Mouse (Mus musculus) cerebellum, adult 11 months (tissue): Measurements from ENCODE around the gene Tchh.
"Not testable (repeated sequence)": the region's sequence is repeated elsewhere in the genome, so short reads cannot be mapped to it uniquely, and the experiment has no call there.

Experiments
- DNase-seq: peaks from one replicate; pipeline ENCODE4 v3.0.0; 2022

Gene Tchh

DNA sequence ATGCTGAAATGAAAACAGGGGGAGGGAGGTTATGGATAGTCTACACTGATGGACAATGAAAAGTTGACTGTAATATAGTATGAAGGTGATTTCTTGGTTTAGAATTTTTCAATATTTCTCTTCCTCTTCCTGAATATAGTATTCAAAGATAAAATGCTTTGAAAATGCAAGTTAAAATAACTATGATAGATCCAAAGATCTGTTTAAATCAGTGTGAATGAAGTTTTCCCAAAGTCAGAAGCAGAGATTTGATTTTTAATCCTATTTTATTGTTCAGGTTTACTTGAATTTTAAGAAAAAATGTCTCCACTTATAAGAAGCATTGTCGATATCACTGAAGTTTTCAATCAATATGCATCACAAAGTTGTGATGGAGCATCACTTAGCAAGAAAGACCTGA, at the start of gene Tchh:
TSS of gene Tchh (plus strand) at position 301 of the 400 bp plus-strand sequence.
- no peak for DNase-seq

DNA sequence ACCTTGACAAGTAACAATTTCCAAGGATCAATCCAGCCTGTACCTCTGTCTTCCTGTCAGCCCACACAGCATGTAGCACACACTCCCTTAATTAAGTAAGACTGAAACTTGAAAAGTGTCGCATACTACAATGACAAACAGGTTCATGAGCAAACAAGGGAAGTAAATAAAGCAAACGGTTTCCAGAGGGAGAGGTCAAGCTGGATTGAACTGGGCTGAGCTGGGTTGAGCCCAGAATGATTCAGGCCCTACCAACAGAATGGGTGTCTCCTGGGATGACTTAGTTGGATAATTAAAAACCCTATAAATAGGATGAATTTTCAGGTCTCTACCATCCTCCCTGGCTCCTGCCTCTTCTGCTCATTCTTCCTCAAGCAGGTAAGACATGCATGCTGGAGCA, 48.8 kb upstream of the Tchh start, which contains the start of gene Rptn:
TSS of gene Rptn (plus strand) at position 334 of the 400 bp plus-strand sequence.
- no peak for DNase-seq

DNA sequence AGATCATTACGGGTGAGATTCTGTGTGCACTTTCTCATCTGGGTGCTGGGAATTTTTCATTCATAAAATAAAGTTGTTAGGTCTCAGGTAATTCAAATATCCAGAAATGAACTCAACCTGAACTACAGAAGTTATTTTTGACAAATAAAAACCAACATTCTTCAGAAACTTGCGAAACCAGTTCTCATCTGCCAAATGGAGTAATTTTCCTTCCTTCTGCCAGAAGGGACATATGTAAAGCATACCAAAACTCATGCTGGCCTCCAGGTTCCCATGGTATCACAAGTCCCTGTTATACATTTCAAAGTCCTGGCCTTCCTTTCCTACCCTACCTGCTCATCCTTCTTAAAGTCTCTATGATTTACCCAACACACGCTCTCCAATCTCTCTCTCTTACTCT, 38.2 kb upstream of the Tchh start:
- no peak for DNase-seq

DNA sequence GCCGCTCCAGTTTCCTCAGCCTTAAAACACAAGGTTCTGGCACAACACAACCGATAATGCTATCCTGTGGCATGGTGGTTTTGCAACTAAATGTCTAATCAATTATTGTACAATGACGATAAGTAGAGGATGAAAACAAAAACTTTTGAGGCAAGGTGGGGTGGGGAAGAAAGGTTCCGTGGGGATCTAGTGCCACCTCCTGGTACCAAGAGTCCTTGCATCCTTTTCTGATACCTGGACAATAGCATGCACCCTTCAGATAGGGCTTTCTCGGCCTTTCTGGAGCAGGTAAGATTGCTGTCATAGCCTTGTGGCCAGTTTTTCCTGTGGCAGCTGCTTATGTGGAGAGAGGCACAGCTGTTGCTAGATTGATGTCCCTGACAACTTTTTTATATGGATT, 35.1 kb upstream of the Tchh start:
- DNase-seq, result no peak

DNA sequence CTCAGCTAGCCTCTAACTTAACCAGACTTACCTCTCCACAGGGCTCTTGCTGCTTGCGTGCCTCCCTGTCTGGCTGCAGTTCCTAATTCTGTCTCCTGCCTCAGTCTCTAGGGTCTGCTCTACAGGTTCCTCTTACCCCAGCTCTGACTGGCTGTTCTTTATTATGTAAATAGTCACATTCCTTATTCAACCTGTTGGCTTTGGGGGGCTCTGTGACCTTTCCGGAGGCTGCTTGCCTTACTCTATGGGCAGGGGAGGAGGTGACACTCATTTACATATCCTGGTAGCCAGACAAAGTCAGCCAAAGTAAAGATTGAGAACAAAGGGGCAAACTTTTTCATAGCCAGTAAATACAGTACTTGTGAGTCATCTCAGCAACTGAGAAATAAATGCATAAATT, 30.2 kb upstream of the Tchh start:
- DNase-seq, result no peak

DNA sequence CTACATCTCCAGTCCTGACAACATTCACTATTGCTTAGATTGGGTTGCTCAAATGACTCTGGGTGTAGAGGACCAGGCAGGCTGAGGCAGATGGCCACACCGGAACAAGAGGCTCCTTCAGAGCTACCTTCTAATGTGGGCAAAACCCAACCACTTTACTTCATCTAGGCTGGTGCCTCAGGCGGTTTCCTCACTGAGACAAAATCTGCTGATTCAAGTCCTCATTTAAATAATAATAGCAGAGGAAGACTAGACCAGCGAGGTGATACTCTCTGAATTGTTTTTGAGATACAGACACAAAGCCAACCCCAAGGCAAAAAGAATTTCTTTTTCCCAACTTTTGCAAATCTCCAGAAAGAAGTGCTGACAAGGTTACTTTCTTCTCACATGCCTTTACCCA, 10.5 kb upstream of the Tchh start:
- DNase-seq, result no peak

DNA sequence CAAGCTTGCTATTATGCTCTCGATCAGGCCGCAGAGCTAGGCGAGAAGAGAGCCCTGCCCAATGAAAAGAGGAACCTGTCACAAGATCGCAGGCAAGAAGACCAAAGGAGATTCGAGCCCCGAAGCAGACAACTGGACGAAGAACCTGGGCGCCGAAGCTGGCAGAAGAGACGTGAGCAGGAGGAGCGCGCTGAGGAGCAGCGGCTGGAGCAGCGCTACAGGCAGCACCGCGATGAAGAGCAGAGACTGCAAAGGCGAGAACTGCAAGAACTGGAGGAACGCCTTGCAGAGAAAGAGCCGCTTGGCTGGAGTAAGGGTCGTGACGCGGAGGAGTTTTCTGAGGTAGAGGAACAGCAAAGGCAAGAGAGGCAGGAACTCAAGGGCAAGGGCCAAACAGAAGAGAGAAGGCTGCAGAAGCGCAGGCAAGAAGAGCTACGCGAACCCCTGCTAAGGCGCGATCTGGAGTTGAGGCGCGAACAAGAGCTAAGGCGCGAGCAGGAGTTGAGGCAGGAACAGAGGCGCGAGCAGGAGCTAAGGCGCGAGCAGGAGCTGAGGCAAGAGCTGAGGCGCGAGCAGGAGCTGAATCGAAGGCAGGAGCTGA, 1.5 kb downstream of the Tchh start:
- no peak for DNase-seq

DNA sequence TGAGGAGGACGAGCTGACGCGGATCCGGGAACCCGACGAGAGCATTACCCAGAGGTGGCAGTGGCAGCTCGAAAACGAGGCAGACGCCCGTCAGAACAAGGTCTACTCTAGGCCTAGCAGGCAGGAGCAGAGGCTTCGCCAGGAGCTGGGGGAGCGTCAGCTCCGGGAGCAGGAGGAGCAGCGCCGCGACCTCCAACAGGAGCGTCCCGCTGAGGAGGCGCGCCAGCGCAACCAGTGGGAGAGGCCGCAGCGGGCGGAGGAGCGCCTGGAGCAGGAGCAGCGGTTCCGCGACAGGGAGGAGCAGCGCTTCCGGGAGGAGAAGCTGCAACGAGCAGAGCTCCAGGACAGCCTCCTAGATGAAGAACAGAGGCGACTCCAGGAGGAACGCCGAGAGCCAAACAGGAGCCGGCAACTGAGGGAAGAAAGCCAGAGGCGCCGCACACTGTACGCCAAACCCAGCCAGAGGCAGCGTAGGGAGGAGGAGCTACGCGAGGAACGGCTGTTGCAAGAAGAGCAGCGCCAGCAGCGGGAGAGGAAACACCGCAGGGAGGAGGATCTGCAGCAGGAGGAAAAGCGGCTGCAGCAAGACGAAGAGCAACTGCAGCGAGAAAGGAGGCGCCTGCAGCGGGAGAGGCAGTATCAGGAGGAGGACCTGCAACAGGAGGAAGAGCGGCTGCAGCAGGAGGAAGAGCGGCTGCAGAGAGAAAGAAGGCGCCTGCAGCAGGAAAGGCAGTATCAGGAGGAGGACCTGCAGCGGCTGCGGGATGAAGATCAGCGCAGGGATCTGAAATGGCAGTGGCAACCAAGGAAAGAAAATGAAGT, 2.4 kb downstream of the Tchh start:
- DNase-seq, result peak; percentile 4

DNA sequence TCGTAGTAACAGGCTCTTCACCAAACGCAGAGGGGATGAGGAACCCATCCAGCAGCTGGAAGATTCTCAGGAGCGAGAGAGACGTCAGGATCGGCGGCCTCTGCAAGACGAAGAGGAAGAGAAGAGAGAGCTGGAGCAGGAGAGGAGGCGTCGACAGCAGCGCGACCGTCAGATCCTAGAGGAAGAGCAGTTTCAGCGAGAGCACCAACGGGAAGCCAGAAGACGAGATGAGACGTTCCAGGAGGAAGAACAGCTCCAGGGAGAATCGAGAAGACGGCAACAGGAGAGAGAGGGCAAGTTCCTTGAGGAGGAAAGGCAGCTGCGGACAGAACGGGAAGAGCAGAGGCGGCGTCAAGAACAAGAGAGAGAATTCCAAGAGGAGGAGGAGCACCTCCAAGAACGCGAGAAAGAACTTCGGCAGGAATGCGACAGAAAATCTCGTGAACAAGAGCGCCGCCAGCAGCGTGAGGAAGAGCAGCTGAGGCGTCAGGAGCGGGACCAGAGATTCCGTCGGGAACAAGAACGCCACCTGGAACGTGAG, 3.1 kb downstream of the Tchh start:
- no peak for DNase-seq

DNA sequence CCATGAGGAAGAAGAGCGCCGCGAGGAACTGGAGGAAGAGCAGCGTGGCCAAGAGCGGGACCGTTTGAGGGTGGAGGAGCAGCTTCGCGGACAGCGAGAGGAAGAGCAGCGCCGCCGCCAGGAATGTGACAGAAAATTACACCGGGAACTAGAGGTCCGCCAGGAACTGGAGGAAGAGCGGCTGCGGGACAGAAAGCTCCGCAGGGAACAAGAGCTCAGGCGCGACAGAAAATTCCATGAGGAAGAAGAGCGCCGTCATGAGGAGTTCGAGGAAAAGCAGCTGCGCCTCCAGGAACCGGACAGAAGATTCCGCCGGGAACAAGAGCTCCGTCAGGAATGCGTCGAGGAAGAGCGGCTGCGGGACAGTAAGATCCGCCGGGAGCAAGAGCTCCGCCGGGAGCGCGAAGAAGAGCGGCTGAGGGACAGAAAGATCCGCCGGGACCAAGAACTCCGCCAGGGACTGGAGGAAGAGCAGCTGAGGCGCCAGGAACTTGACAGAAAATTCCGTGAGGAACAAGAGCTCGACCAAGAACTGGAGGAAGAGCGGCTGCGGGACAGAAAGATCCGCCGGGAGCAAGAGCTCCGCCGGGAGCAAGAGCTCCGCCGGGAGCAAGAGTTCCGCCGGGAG, 4.1 kb downstream of the Tchh start:
- DNase-seq, result peak; percentile 1

DNA sequence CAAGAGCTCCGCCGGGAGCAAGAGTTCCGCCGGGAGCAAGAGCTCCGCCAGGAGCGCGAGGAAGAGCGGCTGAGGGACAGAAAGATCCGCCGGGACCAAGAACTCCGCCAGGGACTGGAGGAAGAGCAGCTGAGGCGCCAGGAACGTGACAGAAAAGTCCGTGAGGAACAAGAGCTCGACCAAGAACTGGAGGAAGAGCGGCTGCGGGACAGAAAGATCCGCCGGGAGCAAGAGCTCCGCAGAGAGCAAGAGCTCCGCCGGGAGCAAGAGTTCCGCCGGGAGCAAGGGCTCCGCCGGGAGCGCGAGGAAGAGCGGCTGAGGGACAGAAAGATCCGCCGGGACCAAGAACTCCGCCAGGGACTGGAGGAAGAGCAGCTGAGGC, 4.6 kb downstream of the Tchh start:
- DNase-seq, result not testable (repeated sequence)

DNA sequence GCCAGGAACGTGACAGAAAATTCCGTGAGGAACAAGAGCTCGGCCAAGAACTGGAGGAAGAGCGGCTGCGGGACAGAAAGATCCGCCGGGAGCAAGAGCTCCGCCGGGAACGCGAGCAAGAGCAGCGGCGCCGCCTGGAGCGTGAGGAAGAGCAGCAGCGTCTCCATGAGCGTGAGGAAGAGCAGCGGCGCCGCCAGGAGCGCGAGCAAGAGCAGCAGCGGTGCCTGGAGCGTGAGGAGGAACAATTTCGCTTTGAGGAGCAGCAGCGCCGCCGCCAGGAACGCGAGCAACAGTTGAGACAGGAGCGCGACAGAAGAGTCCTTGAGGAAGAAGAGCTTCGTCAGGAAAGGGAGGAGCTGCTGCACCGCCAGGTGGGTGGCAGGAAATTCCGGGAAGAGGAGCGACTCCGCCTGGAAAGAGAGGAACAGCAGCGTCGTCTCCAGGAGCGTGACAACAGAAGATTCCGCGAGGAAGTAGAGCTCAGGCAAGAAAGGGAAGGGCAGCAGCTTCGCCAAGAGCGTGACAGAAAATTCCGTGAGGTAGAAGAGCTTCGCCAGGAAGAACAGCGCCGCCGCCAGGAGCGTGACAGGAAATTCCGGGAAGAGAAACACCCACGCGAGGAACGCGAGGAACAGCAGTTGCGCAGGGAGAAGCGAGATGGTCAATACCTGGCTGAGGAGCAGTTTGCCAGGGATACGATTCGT, 5.2 kb downstream of the Tchh start:
- DNase-seq, result peak; percentile 12

DNA sequence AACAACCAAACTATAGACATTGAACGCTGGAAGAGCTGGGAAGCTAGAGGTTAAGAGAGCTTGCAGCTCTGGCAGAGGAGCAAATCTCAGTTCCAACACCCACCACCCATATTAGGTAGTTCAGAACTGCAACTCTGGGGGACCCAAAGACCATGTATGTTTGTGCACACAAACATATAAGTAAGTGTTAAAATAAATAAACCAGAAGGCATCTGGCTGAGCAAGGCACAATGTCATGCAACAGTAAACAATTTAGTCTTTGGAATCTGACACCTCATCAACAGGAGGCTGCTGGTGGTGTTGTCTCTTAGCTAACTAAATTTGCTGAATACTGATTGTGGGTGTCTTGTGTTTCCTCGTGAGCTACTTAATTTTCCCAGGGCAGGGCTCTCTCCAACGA, 24.4 kb downstream of the Tchh start:
- DNase-seq, result no peak

DNA sequence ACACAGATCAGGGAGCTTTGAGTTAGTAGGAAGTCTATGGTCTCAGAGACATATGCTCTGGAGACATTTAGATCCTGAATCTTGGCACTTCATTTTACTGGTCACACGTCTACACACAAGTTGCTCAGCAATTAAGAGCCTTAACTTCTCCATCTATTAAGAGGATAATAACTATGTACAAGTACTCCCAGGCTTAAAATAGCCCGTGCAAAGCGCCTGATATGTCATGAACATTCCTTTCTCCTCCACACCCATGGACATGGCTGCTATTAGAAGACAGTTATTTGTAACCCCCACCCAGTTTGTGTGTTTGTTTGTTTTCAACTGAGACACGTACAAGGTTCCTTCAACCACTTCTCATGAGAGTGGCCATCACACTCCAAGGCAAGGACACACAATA, 25.0 kb downstream of the Tchh start:
- no peak for DNase-seq

DNA sequence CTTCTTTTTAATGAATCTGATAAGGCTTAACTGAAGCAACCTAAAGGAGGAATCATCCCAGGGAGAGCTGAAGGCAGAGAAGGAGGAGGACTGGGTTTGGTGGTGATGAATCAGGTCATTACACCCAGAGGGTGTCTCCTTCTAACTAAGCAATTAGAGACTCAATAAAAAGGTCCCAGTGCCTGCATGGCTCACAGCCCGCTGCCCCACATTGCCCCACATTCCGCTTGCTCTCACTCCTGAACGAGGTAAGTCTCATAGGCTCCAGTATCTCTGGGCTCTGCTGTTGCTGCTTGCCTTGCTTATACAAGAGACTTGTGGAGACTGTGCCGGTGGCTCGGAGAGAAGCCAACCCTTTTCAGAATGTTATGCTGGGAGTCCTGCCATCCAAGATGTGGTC, 26.4 kb downstream of the Tchh start, which contains the start of gene Tchhl1:
TSS of gene Tchhl1 (plus strand) at position 194 of the 400 bp plus-strand sequence.
- DNase-seq, result no peak

DNA sequence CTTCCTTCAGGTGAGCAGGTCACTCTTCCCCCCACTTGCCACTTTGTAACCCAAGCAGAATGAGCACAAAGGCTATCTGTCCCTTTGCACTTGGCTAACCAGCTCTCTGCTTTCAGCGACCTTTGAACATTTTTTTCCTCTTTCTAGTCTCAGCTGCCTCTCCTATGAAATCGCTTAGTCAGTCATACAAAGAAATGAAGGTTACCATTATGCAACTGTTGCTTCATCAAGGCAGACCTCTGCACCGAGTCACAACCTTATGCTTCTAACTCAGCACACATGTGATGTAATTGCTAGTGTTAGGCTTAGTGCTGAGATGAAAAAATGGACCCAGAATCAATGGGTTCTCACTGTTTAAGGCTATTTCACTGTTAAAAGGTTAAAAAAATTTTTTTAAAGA, 27.5 kb downstream of the Tchh start:
- no peak for DNase-seq

DNA sequence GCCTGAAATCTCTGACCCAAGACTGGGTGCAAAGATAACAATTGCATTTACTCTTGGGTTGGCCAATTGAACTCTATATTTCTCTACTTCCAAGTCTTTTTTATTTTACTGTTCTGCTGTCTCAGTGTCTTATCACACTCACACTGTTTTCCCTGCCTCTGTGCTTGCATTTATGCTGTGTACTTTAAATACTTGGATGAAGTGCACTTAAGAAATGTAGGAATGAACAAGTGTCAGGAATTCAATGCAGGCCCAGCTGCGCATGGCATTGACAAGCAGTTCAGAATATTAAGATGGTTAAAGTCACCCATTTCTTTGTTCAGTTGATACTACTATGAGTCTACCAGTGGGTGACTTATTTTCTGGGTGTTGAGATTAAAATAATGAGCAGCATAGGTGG, 37.9 kb downstream of the Tchh start:
- DNase-seq, result no peak

DNA sequence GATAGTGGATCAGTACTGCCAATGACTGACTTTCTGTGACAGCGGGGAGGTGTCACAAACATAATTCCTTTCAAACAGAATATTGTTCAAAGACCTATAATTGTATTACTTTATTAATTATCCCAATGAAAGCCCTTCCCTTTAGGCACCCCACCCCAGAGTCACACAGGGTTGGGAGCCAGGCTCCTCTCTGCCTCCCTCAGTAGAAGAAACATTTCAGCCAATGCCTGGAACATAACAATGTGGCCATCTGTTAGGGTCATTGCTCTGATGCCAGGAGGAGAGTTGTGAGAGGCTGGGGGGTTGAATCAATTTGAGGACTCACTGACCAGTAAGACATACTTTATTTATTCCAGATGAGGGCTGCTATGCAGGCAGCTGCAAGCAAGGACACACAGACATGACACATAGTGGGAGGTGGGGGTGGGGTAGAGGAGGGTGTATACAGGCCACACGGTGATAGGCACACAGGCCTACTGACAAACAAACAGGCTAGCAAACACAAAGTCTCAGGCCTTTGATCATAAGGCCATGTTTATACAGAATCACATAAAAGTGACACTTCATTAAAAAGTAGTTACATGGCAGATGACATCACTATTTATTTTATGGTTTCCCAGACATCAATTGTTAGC, 40.0 kb downstream of the Tchh start:
- no peak for DNase-seq

DNA sequence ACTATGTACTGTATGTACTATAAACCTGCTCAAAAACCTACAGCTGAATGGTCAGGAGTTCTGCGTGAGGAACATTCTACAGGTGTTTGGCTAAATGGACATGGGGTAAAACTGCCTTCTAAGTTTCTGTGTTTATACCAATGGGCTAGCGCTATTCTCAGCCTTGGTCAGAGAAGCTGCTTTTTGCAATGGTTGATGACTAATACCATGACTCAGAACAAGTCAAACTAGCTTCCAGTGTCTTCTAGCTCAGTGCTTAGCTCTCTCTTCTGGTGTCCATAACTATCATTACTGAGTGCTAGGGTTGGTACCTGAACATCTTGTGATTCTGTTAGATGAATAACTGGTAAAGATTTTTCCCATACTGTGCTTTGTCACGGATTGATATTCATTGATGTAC, 43.5 kb downstream of the Tchh start:
- DNase-seq, result no peak

DNA sequence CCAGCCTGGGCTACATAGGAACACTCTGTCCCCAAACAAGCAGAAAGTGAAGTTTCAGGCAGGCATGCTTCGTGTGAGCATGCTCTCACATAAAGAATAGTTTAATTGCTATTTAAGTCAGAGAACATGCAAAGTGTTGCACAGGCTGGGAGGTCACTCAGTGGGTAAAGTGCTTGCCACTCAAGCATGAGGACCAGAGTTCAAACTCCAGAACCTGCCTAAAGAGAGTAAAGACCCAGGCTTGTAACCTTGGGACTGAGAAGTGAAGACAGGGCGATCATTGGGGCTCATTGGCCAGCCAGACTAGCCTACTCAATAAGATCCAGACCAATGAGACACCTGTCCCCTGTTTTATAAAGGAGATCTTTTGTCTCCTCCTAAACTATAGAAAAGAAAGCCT, 46.4 kb downstream of the Tchh start:
- no peak for DNase-seq

DNA sequence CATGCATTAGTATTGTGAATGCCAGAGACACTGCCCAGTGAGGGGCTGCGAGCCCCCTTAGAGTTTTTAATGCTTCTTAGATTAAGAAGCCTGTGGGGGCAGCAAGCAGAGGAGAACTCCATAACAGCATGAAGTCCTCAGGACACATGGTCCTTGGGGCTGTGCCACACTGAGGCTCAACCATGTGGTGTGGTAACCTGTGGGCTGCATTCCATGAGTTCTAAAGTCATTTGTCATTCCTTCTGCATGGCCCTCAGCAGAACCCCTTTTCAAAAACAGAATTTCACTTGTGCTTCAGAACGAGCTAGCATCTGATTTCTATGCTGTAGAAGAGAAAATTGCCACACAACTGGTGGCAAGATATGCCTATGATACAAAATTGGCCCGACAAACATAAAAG, 50.0 kb downstream of the Tchh start:
- DNase-seq, result no peak

DNA sequence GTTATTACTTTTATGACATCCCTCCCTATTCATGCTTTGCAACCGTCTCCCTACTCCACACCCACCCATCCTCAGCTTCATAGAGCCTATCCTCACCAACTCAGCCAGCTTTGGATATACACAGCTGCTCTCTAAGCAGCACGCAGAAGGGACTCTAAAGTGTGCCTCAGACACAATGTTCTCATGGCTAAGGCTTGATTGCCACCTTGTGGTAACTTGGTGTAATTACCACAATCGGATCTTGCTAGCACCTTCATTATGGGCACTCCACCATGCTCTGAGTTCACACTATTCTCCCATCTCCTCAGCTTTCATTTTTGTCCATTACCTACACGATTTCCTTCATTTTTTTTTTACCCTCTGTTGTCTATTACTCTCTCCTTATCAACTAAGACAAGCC, 51.9 kb downstream of the Tchh start:
- DNase-seq, result peak; percentile 8

DNA sequence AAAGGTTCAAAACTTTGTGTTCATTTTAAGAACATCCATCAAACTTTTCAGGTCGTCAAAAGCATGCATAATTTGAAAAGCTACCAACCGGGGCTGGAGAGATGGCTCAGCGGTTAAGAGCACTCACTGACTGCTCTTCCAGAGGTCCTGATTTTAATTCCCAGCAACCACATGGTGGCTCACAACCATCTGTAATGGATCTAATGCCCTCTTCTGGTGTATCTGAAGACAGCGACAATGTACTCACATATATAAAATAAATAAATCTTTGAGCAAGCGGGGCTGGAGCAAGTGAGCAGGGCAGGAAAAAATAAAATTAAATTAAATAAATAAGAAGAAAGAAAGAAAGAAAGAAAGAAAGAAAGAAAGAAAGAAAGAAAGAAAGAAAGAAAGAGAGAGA, 52.6 kb downstream of the Tchh start:
- DNase-seq, result not testable (repeated sequence)
